Mouse (Mus musculus) thymus, postnatal 4 days (tissue): ENCODE results near the gene Hhip.
A peak's percentile ranks its signal among the peaks of the same experiment; 100 is the strongest.

Experiments used
- DNase-seq: peaks from one replicate; pipeline ENCODE4 v3.0.0; 2021

The Hhip gene

DNA sequence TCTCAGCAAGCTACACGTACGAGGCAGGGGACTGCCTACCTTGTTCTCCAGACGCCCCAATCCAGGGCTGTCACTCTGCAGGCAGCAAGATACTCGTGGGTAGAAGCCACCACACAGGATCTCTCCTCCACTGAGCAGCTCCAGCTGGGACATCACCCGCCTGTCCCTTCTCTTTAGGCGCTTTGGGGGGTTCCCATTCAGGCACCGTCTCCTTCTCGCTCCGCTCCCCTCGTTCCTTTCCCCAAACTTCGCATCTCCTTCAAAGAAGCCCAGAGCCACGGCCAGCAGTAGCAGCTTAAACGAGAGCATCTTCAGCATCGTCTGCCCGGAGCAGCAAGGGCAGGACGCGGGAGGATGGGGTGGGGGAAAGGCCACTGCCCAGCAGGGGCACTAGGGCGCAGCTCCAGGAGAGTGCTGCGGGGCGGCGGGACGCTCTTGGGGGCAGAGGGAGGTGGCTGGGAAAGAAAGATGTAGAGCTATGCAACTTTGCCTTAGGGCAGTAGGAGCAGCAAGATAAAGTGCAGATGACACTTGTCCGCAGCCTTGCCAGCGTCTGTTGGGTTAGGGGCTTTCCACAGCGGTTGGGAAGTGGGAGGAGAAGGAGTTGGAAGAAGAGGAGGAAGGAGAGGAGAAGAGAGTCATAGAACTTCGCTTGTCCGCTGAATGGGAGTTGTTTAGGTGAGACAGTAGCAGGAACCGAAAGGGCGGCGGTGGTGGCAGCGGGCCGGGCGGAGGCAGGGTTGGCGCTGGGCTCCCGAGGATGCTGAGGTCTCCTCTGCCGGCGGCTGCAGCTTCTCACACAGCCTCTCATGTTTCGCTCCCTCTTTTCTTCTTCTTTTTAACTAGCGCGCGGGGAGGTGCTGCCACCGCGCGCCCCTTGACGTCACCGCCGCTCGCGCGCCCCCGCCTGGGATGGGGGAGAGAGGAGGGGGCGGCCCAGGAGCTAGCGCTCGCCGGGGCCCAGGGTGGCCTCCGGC, at the start of gene Hhip:
Hhip (minus strand) TSS at position 809 of the 977 bp plus-strand sequence.
- peak; percentile 75 for DNase-seq

- no peak for DNase-seq
Observed at GRCm38 (mm10) chr8:80087021-80087420, 29.2 kb upstream of the Hhip start.

- DNase-seq = peak; percentile 9
Observed at GRCm38 (mm10) chr8:80058193-80058592, 387 bp upstream of the Hhip start.

- no peak for DNase-seq
Observed at GRCm38 (mm10) chr8:80056331-80057070, 1.3 kb downstream of the Hhip start.

- no peak for DNase-seq
Observed at GRCm38 (mm10) chr8:80055777-80056176, 2.0 kb downstream of the Hhip start.

GRCm38 (mm10) chr8:80055094-80055493, 2.7 kb downstream of the Hhip start:
- no peak for DNase-seq

GRCm38 (mm10) chr8:80054216-80054615, 3.6 kb downstream of the Hhip start:
- DNase-seq = no peak

DNA sequence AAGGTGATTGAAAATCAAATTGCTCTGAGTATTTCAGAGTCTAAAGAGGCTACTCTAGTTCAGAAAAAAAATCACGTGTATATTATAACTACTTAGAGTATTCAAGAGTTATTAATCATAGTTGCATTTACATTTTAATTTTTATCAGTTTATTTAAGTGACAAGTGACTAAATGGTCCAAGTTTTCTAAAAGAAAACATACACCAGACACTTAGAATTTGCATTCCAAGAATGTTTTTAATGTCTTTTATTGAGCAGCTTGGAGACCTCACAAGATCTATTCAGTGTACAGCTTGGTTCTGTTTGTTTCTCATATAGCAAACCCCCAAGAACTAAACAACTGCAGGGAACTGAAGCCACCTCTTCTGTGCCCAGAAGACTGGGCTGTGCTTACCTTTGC, 5.0 kb downstream of the Hhip start:
- DNase-seq = no peak

DNA sequence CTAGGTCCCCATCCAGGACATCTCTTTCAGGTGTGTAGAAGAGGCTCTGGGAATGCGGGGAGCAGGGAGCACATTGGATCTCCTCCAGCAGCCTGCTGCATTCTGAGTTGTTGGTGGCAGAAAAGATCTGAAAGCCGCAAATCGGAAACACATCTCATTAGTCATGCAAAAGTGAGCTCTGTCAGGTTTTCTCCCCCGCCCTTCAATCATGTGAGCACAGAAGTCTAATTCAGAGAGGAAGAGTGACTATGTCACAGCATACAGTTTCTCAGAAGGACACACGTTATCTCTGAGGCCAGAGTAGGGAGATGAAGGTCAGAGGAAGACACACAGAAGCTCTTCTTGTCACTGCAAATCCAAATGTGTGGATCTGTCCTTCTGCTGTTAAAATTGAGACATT, 6.3 kb downstream of the Hhip start:
- DNase-seq = no peak

DNA sequence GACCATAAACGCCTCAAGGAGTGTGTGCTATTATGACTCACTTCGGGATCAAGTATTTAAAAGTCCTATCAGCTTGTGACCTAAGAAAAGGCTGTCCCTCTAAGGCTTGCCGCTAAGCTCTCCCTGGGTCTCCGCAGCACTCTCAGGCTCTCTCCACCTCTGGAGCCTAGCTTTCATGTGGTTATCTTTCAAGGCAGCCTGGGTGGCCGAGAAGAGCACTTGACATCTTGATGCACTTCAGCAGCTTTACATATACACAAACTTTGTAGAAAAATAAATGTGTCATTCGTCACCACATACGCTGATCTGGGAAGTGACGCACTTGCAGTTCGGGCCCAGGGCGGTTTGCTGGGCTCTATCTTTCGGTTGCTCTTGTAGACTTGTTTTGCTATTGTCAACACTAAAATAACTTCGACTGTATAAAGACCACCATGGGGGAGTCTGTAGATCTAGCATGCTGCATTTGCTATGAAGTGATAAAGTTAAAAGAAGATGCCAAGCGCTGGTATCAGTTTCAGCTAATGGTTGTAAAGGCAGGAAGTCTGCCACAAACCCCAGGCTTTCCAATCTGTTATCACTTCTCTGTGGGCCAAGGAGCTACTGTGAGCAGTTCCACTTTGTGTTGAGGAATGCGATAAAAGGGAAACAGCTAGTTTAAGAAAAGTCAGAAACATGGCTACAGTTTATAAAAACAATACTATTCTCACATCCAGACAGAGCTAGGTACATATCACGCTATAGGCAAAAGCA, 8.4 kb downstream of the Hhip start:
- DNase-seq = no peak

GRCm38 (mm10) chr8:80048256-80048655, 9.6 kb downstream of the Hhip start:
- DNase-seq = no peak

DNA sequence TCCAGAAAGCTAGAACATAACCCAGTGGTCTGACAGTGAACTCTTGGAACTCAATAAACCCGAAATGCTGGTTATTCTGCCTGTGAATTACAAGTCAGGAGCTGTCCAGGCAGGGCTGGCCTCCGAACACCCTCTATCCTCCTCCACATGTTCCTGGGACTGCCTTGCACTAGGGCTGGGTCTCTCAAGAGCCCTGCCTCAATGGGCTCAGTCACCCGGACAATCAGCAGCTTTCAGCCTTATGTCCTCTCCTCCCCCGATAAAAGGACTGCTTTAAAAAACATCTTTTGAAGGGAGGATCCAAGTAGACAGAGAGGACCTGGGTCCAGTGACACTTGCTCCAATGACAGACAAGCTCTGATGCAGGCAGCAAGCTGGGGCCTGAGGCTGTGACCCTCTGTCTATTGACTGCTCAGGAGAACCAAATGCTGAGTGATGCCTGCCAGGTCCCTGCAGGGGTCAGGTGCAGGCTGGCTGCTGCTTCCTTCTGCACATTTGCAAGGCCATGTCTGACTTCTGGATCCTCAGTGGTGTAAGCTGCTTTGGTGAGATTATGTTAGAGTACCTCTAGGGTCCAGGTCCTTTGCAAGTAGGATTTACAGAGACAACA, 20.1 kb downstream of the Hhip start:
- DNase-seq = no peak

DNA sequence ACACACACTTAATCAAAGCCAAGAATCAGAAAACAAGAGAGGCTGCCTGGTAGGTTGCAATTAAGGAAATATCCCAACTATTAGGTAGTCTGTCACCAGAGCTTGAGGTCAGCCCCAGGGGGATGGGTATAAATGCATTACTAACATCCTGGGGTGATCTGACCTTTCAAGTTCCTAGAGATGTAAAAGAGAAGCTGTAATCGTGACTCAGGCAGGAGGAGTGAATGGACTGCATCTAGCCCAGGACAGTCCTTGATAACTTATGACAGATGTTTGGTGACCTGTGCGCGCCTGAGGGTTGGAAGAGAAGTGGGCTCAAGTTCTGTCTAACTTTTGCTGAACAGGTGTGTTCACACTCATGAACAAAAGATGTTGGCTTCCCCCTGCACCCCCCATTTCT, 25.2 kb downstream of the Hhip start:
- no peak for DNase-seq

- no peak for DNase-seq
Observed at GRCm38 (mm10) chr8:80031330-80032293, 26.2 kb downstream of the Hhip start.

GRCm38 (mm10) chr8:80029631-80030030, 28.2 kb downstream of the Hhip start:
- DNase-seq = no peak

GRCm38 (mm10) chr8:80020469-80020868, 37.3 kb downstream of the Hhip start:
- no peak for DNase-seq

GRCm38 (mm10) chr8:80015818-80016217, 42.0 kb downstream of the Hhip start:
- no peak for DNase-seq

- DNase-seq = no peak
Observed at GRCm38 (mm10) chr8:80004421-80004820, 53.4 kb downstream of the Hhip start.

GRCm38 (mm10) chr8:80002313-80002712, 55.5 kb downstream of the Hhip start:
- DNase-seq = no peak

GRCm38 (mm10) chr8:79995075-79995474, 62.7 kb downstream of the Hhip start:
- no peak for DNase-seq

GRCm38 (mm10) chr8:79993507-79993906, 64.3 kb downstream of the Hhip start:
- DNase-seq = no peak
